Mouse (Mus musculus) heart, embryonic 12.5 days (tissue): ENCODE results near the gene Omp. TPM values are rescaled to one million over a fixed set of nuclear protein-coding genes. Genes with fewer than 3 reads are reported as not detected.
A peak's percentile ranks its signal among the peaks of the same experiment; 100 is the strongest.

ENCODE experiments used
- ATAC-seq: fragments of 200-750 bp; cut with Nextera tagmentation; 2 replicates; pipeline ENCODE4 v1.8.0; 2017; ENCODE audit warnings: moderate TSS enrichment, moderate library complexity; ENCODE audit not compliant: insufficient number of reproducible peaks, low FRiP score
- H3K27ac ChIP-seq: fragments of 300-500 bp; sonication (generic); 2 replicates; pipeline ENCODE4 v1.5.1; 2016; ENCODE audit warnings: mild to moderate bottlenecking, moderate library complexity; ENCODE audit not compliant: poor library complexity, severe bottlenecking
- H3K27me3 ChIP-seq: fragments of 300-500 bp; sonication (generic); replicated peaks from 2 replicates; pipeline ENCODE4 v1.6.1; 2016; ENCODE audit warnings: mild to moderate bottlenecking, moderate library complexity
- H3K36me3 ChIP-seq: fragments of 300-500 bp; sonication (generic); 2 replicates; pipeline ENCODE4 v1.6.1; 2016; ENCODE audit warnings: mild to moderate bottlenecking, moderate library complexity
- H3K4me1 ChIP-seq: fragments of 300-500 bp; sonication (generic); replicated peaks from 2 replicates; pipeline ENCODE4 v1.6.1; 2016; ENCODE audit warnings: mild to moderate bottlenecking
- H3K4me2 ChIP-seq: fragments of 300-500 bp; sonication (generic); 2 replicates; pipeline ENCODE4 v1.6.1; 2016; ENCODE audit warnings: mild to moderate bottlenecking, moderate library complexity
- H3K4me3 ChIP-seq: fragments of 300-500 bp; sonication (generic); 2 replicates; pipeline ENCODE4 v1.5.1; 2016; ENCODE audit warnings: mild to moderate bottlenecking
- H3K9ac ChIP-seq: fragments of 300-500 bp; sonication (generic); 2 replicates; pipeline ENCODE4 v1.6.1; 2016; ENCODE audit warnings: mild to moderate bottlenecking, moderate library complexity
- H3K9me3 ChIP-seq: fragments of 300-500 bp; sonication (generic); replicated peaks from 2 replicates; pipeline ENCODE4 v1.6.1; 2016; ENCODE audit warnings: mild to moderate bottlenecking, moderate library complexity
- WGBS: fragments of 180-500 bp; shearing (Covaris S2); methylation state at CpG from one replicate; pipeline ENCODE4 v1.1.7; 2016; 5-methylcytosine and 5-hydroxymethylcytosine counted together
- polyA plus RNA-seq: library from polyadenylated mRNA; unstranded; fragments of >200 nt; fragmentation: Nextera tagmentation; extraction: Ambion mirVana; gene quantifications from 2 replicates; pipeline ENCODE4 v1.2.1, GENCODE M21; 2016

The Omp gene
- polyA plus RNA-seq, 1 experiment from 2014 or later, result 0.20 TPM

DNA sequence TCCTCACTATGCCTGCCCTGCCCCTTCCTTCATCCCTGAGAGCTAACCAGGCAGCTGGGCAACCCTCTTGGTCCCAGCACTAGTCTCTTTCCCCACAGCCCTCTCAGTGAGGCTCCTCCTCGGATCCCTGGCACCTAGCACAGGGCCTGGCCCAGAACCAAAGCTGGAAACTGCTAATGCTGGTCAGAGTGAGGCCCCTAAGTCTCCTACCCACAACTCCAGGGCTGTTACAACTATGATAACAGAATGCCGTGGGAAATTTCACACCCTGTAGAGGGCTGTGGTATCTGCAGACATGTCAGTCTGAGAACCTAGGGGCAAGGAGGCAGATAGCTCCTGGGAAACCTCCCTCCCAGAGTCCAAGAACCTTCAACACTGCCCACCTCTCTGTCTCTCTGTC is 4.7 kb downstream of the Omp start:
- Histone ChIP-seq H3K9ac (no peak overlapping the region), H3K27ac (peak overlapping the region; percentile 48), H3K4me2 (no peak overlapping the region), H3K27me3 (0 out of 2 replicates have a peak, but pooled peaks cover 4% of the 10 kb centered on the region), H3K36me3 (no peaks in the 10 kb centered on the region), H3K9me3 (no peaks in the 10 kb centered on the region), H3K4me1 (peaks cover 52% of the 10 kb centered on the region), H3K4me3 (no peak overlapping the region)
- 0 out of 2 replicates have a peak, but pooled peaks have one; percentile 33 for ATAC-seq
- 10% methylated on average over 2 of the region's 2 CpGs for WGBS

- WGBS, result 14% methylated on average over 9 of the region's 9 CpGs
- Histone ChIP-seq H3K36me3 (0 out of 2 replicates have a peak, but pooled peaks cover 5% of the 10 kb centered on the region), H3K27ac (no peak overlapping the region), H3K4me1 (peaks cover 46% of the 10 kb centered on the region), H3K4me3 (no peak overlapping the region), H3K9ac (no peak overlapping the region), H3K9me3 (no peaks in the 10 kb centered on the region), H3K4me2 (peak overlapping the region; percentile 42), H3K27me3 (no peaks in the 10 kb centered on the region)
- ATAC-seq, result no peak
Measured at GRCm38 (mm10) chr7:98139216-98139615, 6.1 kb downstream of the Omp start.

- Histone ChIP-seq H3K27ac (no peak overlapping the region), H3K27me3 (no peaks in the 10 kb centered on the region), H3K4me1 (peaks cover 46% of the 10 kb centered on the region), H3K9me3 (no peaks in the 10 kb centered on the region), H3K4me3 (no peak overlapping the region), H3K4me2 (no peak overlapping the region), H3K9ac (no peak overlapping the region), H3K36me3 (0 out of 2 replicates have a peak, but pooled peaks cover 5% of the 10 kb centered on the region)
- ATAC-seq, result no peak
- 74% methylated on average over 2 of the region's 2 CpGs for WGBS
Measured at GRCm38 (mm10) chr7:98137995-98138394, 7.3 kb downstream of the Omp start.

GRCm38 (mm10) chr7:98137583-98137982 is 7.7 kb downstream of the Omp start:
- no peak overlapping the region for H3K27ac ChIP-seq
- 52% methylated on average over 3 of the region's 3 CpGs for WGBS
- no peak for ATAC-seq
- no peaks in the 10 kb centered on the region for H3K27me3 ChIP-seq
- H3K36me3 ChIP-seq, result 0 out of 2 replicates have a peak, but pooled peaks cover 5% of the 10 kb centered on the region
- no peak overlapping the region for H3K4me3 ChIP-seq
- H3K9me3 ChIP-seq, result no peaks in the 10 kb centered on the region
- H3K9ac ChIP-seq, result no peak overlapping the region
- H3K4me1 ChIP-seq, result peaks cover 46% of the 10 kb centered on the region
- no peak overlapping the region for H3K4me2 ChIP-seq

GRCm38 (mm10) chr7:98131751-98132150 is 13.6 kb downstream of the Omp start:
- no peak for ATAC-seq
- 93% methylated on average over 8 of the region's 8 CpGs for WGBS

DNA sequence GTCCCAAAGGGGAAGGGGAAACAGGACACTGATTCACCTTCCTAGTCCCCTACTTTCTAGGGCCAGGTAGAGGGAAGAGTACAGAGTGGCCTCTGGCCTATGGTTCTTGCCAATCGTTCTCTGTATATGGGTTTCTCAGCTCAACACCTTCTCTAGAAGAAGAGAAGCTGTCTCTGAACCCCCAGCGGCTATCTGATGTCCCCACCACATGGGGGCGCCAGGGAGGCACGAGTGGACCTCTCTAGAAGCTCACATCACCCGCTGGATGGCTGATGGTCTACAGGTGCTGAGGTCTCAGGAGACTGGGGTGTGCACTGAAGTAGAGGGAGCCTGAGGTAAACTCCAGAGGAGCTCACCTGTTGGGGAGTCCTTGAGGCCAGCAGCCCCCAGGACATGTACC is 19.8 kb downstream of the Omp start:
- Histone ChIP-seq H3K9ac (no peak overlapping the region), H3K4me1 (peaks cover 8% of the 10 kb centered on the region; the same call in 1 of the 2 replicates), H3K4me2 (no peak overlapping the region), H3K27me3 (no peaks in the 10 kb centered on the region; the same call in 1 of the 2 replicates), H3K27ac (no peak overlapping the region), H3K36me3 (peaks cover 15% of the 10 kb centered on the region), H3K4me3 (no peak overlapping the region), H3K9me3 (no peaks in the 10 kb centered on the region)
- no peak for ATAC-seq
- 34% methylated on average over 5 of the region's 5 CpGs for WGBS

More at GRCm38 (mm10) chr7:98131751-98132150, 13.6 kb downstream of the Omp start:
- H3K36me3 ChIP-seq, result peaks cover 11% of the 10 kb centered on the region
- no peaks in the 10 kb centered on the region for H3K27me3 ChIP-seq
- H3K9me3 ChIP-seq, result no peaks in the 10 kb centered on the region
- no peak overlapping the region for H3K4me2 ChIP-seq
- H3K4me1 ChIP-seq, result no peaks in the 10 kb centered on the region
- no peak overlapping the region for H3K27ac ChIP-seq
- H3K4me3 ChIP-seq, result no peak overlapping the region
- H3K9ac ChIP-seq, result no peak overlapping the region

DNA sequence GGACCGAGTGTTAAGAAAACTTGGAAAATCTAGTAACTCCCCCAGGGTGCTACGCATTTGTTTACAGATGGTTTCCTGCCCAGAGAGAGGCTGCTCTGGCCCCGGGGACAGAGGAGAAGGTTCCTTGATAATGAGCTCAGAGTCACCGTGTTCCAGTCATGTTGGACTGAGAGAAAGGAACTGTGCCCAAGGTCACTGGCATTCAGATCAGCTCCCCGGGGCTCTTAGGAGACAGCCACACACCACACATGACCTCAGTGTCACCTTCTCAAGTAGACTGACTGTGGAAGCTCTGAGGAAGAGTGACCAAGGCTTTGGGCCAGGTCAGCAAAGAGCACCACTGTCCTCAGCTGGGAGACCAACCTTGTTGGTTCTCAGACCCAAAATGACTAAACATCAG is 20.6 kb downstream of the Omp start:
- 35% methylated on average over 5 of the region's 5 CpGs for WGBS

GRCm38 (mm10) chr7:98121673-98122072 is 23.6 kb downstream of the Omp start:
- WGBS, result 66% methylated on average over 8 of the region's 8 CpGs
- H3K9ac ChIP-seq, result no peak overlapping the region
- H3K4me3 ChIP-seq, result no peak overlapping the region
- H3K9me3 ChIP-seq, result no peaks in the 10 kb centered on the region
- no peaks in the 10 kb centered on the region; the same call in 1 of the 2 replicates for H3K27me3 ChIP-seq
- peaks cover 32% of the 10 kb centered on the region for H3K4me1 ChIP-seq
- H3K4me2 ChIP-seq, result no peak overlapping the region
- ATAC-seq, result no peak
- H3K36me3 ChIP-seq, result peaks cover 9% of the 10 kb centered on the region; the same call in 1 of the 2 replicates
- no peak overlapping the region for H3K27ac ChIP-seq

More for the DNA sequence above, 20.6 kb downstream of the Omp start:
- no peaks in the 10 kb centered on the region; the same call in 1 of the 2 replicates for H3K27me3 ChIP-seq
- H3K4me1 ChIP-seq, result peaks cover 12% of the 10 kb centered on the region
- H3K36me3 ChIP-seq, result peaks cover 15% of the 10 kb centered on the region
- no peak for ATAC-seq
- no peak overlapping the region for H3K27ac ChIP-seq
- H3K9me3 ChIP-seq, result no peaks in the 10 kb centered on the region
- no peak overlapping the region for H3K4me3 ChIP-seq
- H3K4me2 ChIP-seq, result no peak overlapping the region
- no peak overlapping the region for H3K9ac ChIP-seq

- no peak overlapping the region for H3K9ac ChIP-seq
- H3K27ac ChIP-seq, result no peak overlapping the region
- no peak overlapping the region for H3K4me3 ChIP-seq
- 59% methylated on average over 3 of the region's 3 CpGs for WGBS
- H3K36me3 ChIP-seq, result peaks cover 9% of the 10 kb centered on the region; the same call in 1 of the 2 replicates
- no peaks in the 10 kb centered on the region; the same call in 1 of the 2 replicates for H3K27me3 ChIP-seq
- H3K4me1 ChIP-seq, result peaks cover 34% of the 10 kb centered on the region
- ATAC-seq, result no peak
- H3K4me2 ChIP-seq, result no peak overlapping the region
- H3K9me3 ChIP-seq, result no peaks in the 10 kb centered on the region
Measured at GRCm38 (mm10) chr7:98121241-98121640, 24.1 kb downstream of the Omp start.

GRCm38 (mm10) chr7:98120325-98120724 is 25.0 kb downstream of the Omp start:
- H3K27me3 ChIP-seq, result no peaks in the 10 kb centered on the region; the same call in 1 of the 2 replicates
- ATAC-seq, result no peak; the same call in 1 of the 2 replicates
- H3K27ac ChIP-seq, result no peak overlapping the region
- peak overlapping the region; percentile 24; the same call in 1 of the 2 replicates for H3K4me3 ChIP-seq
- no peaks in the 10 kb centered on the region for H3K9me3 ChIP-seq
- H3K4me2 ChIP-seq, result peak overlapping the region; percentile 63
- H3K36me3 ChIP-seq, result peaks cover 7% of the 10 kb centered on the region; the same call in 1 of the 2 replicates
- peaks cover 38% of the 10 kb centered on the region for H3K4me1 ChIP-seq
- no peak overlapping the region for H3K9ac ChIP-seq
- WGBS, result 6% methylated on average over 7 of the region's 7 CpGs

DNA sequence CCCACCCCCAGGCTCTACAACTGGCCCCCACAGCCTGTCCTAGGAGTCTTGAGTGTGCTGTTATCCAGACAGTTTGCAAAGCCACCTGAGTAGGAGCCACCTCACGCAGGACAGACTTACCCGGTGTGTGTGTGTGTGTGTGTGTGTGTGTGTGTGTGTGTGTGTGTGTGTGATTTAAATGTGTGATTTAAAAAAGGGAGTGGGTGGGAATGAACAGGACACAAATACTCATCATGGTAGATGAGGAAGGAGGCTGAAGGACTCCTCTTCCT is 25.4 kb downstream of the Omp start:
- Histone ChIP-seq H3K4me1 (peaks cover 38% of the 10 kb centered on the region), H3K9me3 (no peaks in the 10 kb centered on the region), H3K9ac (peak overlapping the region; percentile 43; the same call in 1 of the 2 replicates), H3K27ac (no peak overlapping the region), H3K36me3 (peaks cover 3% of the 10 kb centered on the region; the same call in 1 of the 2 replicates), H3K27me3 (no peaks in the 10 kb centered on the region; the same call in 1 of the 2 replicates), H3K4me2 (no peak overlapping the region), H3K4me3 (no peak overlapping the region)
- no peak for ATAC-seq
- 68% methylated on average over 2 of the region's 2 CpGs for WGBS
